Mouse (Mus musculus) MEL (cell line): ENCODE results near the gene 1700016K19Rik. TPM values are rescaled to one million over a fixed set of nuclear protein-coding genes. Genes with fewer than 3 reads are reported as not detected.
A peak's percentile ranks its signal among the peaks of the same experiment; 100 is the strongest.

Experiments used
- DNase-seq: peaks from one replicate; pipeline ENCODE4 v3.0.0; 2011; ENCODE audit warnings: low read depth, low spot score
- H3K27ac ChIP-seq: 2 replicates; pipeline ENCODE4 v1.5.1; 2012; ENCODE audit warnings: low read depth, mild to moderate bottlenecking, control low read depth, low read length, moderate library complexity; ENCODE audit not compliant: control insufficient read depth
- H3K27me3 ChIP-seq, 2 experiments: fragments of 150-350 bp in 1 of 2; sonication (generic) in 1 of 2; 2 replicates each; pipeline ENCODE4 v1.6.1; 2012; ENCODE audit warnings: low read length in 2 of 2, mild to moderate bottlenecking in 2 of 2, improper control_type of control experiment in 1 of 2, moderate library complexity in 1 of 2; ENCODE audit not compliant: insufficient read depth in 2 of 2, control insufficient read depth in 1 of 2
- H3K36me3 ChIP-seq, 2 experiments: 2 replicates each; pipeline ENCODE4 v1.6.1; 2012 to 2014; ENCODE audit warnings: low read length in 2 of 2, improper control_type of control experiment in 1 of 2, inconsistent platforms in 1 of 2, mild to moderate bottlenecking in 1 of 2; ENCODE audit not compliant: insufficient read depth in 2 of 2, control insufficient read depth in 1 of 2
- H3K4me1 ChIP-seq, 2 experiments: fragments of 150-350 bp in 1 of 2; sonication (generic) in 1 of 2; 2 replicates each; pipeline ENCODE4 v1.6.1; 2012; ENCODE audit warnings: low read length in 2 of 2, improper control_type of control experiment in 1 of 2, mild to moderate bottlenecking in 1 of 2; ENCODE audit not compliant: insufficient read depth in 2 of 2, control insufficient read depth in 1 of 2
- H3K4me3 ChIP-seq, 2 experiments: fragments of 150-350 bp in 1 of 2; sonication (generic) in 1 of 2; 2 replicates each; pipeline ENCODE4 v1.5.1; 2012; ENCODE audit warnings: low read depth in 2 of 2, low read length in 2 of 2, mild to moderate bottlenecking in 2 of 2, moderate library complexity in 2 of 2, control low read depth in 1 of 2, improper control_type of control experiment in 1 of 2; ENCODE audit not compliant: control insufficient read depth in 1 of 2, insufficient read depth in 1 of 2
- H3K79me2 ChIP-seq: 2 replicates; pipeline ENCODE4 v1.6.1; 2012; ENCODE audit warnings: mild to moderate bottlenecking, low read length, moderate library complexity; ENCODE audit not compliant: control insufficient read depth, poor library complexity, insufficient read depth
- H3K9ac ChIP-seq: 2 replicates; pipeline ENCODE4 v1.6.1; 2012; ENCODE audit warnings: low read depth, mild to moderate bottlenecking, control low read depth, low read length, moderate library complexity; ENCODE audit not compliant: control insufficient read depth, poor library complexity, severe bottlenecking
- H3K9me3 ChIP-seq: fragments of 150-350 bp; sonication (generic); replicated peaks from 2 replicates; pipeline ENCODE4 v1.6.1; 2012; ENCODE audit warnings: mild to moderate bottlenecking, low read length, improper control_type of control experiment, moderate library complexity; ENCODE audit not compliant: insufficient read depth
- ELF1 ChIP-seq: IDR thresholded peaks from 2 replicates; pipeline ENCODE4 v1.6.1; 2014; ENCODE audit warnings: low read depth, mild to moderate bottlenecking, inconsistent platforms, low read length, improper control_type of control experiment, moderate library complexity
- ETS1 ChIP-seq: IDR thresholded peaks from 2 replicates; pipeline ENCODE4 v1.6.1; 2012; ENCODE audit warnings: low read depth, mild to moderate bottlenecking, inconsistent platforms, low read length, improper control_type of control experiment, moderate library complexity
- GABPA ChIP-seq: IDR thresholded peaks from 2 replicates; pipeline ENCODE4 v1.6.1; 2012; ENCODE audit warnings: low read depth, mild to moderate bottlenecking, inconsistent platforms, low read length, improper control_type of control experiment, moderate library complexity
- GATA1 ChIP-seq: IDR thresholded peaks from 2 replicates; pipeline ENCODE4 v1.6.1; 2011; ENCODE audit warnings: low read depth, low read length, improper control_type of control experiment
- JUND ChIP-seq: IDR thresholded peaks from 2 replicates; pipeline ENCODE4 v1.6.1; 2011; ENCODE audit warnings: low read depth, mild to moderate bottlenecking, improper control_type of control experiment, low read length
- MAX ChIP-seq: IDR thresholded peaks from 2 replicates; pipeline ENCODE4 v1.6.1; 2011; ENCODE audit warnings: low read length, improper control_type of control experiment
- MXI1 ChIP-seq: IDR thresholded peaks from 2 replicates; pipeline ENCODE4 v1.6.1; 2011; ENCODE audit warnings: mild to moderate bottlenecking, low read depth, low read length, improper control_type of control experiment
- NELFE ChIP-seq: IDR thresholded peaks from 2 replicates; pipeline ENCODE4 v1.6.1; 2011; ENCODE audit warnings: low read depth, low read length, improper control_type of control experiment
- NRF1 ChIP-seq: IDR thresholded peaks from 2 replicates; pipeline ENCODE4 v1.6.1; 2014; ENCODE audit warnings: low read depth, mild to moderate bottlenecking, inconsistent platforms, low read length, improper control_type of control experiment, moderate library complexity; ENCODE audit not compliant: poor library complexity, insufficient read depth, severe bottlenecking
- POLR2AphosphoS5 ChIP-seq: IDR thresholded peaks from 2 replicates; pipeline ENCODE4 v1.6.1; 2012; ENCODE audit warnings: low read depth, borderline replicate concordance, mild to moderate bottlenecking, inconsistent platforms, low read length, moderate library complexity, mixed read lengths
- RAD21 ChIP-seq: IDR thresholded peaks from 2 replicates; pipeline ENCODE4 v1.6.1; 2011; ENCODE audit warnings: mild to moderate bottlenecking, low read depth, low read length, improper control_type of control experiment
- RCOR1 ChIP-seq: IDR thresholded peaks from 2 replicates; pipeline ENCODE4 v1.6.1; 2012; ENCODE audit warnings: low read depth, mild to moderate bottlenecking, inconsistent platforms, low read length, improper control_type of control experiment
- TAL1 ChIP-seq: IDR thresholded peaks from 2 replicates; pipeline ENCODE4 v1.6.1; 2012; ENCODE audit warnings: mild to moderate bottlenecking, inconsistent platforms, low read length, moderate library complexity, mixed read lengths
- TCF12 ChIP-seq: IDR thresholded peaks from 2 replicates; pipeline ENCODE4 v1.6.1; 2014; ENCODE audit warnings: low read depth, mild to moderate bottlenecking, inconsistent platforms, low read length, improper control_type of control experiment, moderate library complexity
- ZC3H11A ChIP-seq: IDR thresholded peaks from 2 replicates; pipeline ENCODE4 v1.6.1; 2012; ENCODE audit warnings: low read depth, mild to moderate bottlenecking, inconsistent platforms, low read length, improper control_type of control experiment
- polyA plus RNA-seq, 2 experiments: library from polyadenylated mRNA; stranded (reverse) in 1 of 2; unstranded in 1 of 2; fragments of >175 nt in 1 of 2; fragments of >200 nt in 1 of 2; gene quantifications; 2 replicates each; pipeline versions ENCODE4 v1.2.1 to v1.2.4; 2012; ENCODE audit warnings: low replicate concordance in 2 of 2, low read depth in 1 of 2; ENCODE audit not compliant: insufficient read length in 2 of 2, insufficient read depth in 1 of 2, missing spikeins in 1 of 2
- total RNA-seq: library from RNA; depleted of rRNA; stranded (reverse); fragments of 300-350 nt; gene quantifications from 2 replicates; pipeline ENCODE4 v1.2.3, GENCODE M21; 2012

1700016K19Rik gene
- total and polyA plus RNA-seq, 3 experiments = 0.25 TPM; not detected in 2

DNA sequence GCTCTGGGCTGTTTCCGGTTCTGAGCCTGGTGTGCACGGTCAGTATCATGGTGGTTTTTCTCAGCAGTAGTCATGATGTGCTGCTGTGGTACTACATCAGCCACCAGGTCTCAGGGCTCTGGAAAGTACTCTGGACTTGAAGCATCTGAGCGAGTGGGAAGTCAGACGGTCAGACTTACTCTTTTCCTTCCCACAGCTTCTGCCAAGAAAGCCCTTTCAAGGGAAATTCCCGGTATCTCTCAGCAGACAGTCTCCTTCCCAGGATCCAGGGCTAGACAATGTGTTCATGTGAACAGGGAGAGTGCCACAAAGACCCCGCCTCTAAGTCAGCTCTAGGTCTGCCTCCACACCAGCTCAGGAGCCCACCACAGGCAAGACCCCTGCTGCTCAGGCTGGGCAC, 45.7 kb downstream of the 1700016K19Rik start:
- Histone ChIP-seq H3K27ac (no peak overlapping the region), H3K9me3 (no peaks in the 10 kb centered on the region), H3K27me3 (no peaks in the 10 kb centered on the region), H3K4me1 (no peaks in the 10 kb centered on the region), H3K79me2 (no peaks in the 10 kb centered on the region), H3K9ac (no peak overlapping the region), H3K36me3 (no peaks in the 10 kb centered on the region), H3K4me3 (no peak overlapping the region)
- TF ChIP-seq MAX (no peak), POLR2AphosphoS5 (no peak), TAL1 (0 out of 2 replicates have a peak, but pooled peaks have one; percentile 4), GATA1 (no peak), ETS1 (no peak), RAD21 (no peak), ELF1 (no peak), ZC3H11A (no peak)
- DNase-seq = no peak

DNA sequence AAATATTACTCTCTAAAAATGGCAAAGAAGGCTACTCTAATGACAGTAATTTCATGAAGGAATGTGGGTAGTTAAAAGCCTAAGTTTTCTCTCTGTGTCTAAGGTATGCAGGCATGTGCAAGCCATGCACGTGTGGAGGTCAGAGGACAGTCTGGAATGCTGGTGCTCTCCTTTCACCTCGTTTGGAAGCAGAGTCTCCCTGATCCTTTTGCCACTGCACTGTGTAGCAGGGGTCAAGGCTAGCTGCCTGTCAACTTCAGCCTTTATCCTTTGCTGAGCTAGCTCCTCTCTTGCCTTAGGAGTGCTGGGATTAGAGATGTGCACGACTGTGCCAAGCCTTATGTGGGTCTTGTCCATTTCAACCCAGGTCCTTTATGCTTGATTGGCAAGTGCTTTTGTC, 50.8 kb downstream of the 1700016K19Rik start:
- Histone ChIP-seq H3K9me3 (no peaks in the 10 kb centered on the region), H3K4me3 (no peak overlapping the region), H3K27me3 (no peaks in the 10 kb centered on the region), H3K27ac (no peak overlapping the region), H3K9ac (no peak overlapping the region), H3K79me2 (no peaks in the 10 kb centered on the region), H3K4me1 (no peaks in the 10 kb centered on the region), H3K36me3 (no peaks in the 10 kb centered on the region)
- no peak for DNase-seq
- TF ChIP-seq TCF12 (no peak), MXI1 (no peak), JUND (no peak)

DNA sequence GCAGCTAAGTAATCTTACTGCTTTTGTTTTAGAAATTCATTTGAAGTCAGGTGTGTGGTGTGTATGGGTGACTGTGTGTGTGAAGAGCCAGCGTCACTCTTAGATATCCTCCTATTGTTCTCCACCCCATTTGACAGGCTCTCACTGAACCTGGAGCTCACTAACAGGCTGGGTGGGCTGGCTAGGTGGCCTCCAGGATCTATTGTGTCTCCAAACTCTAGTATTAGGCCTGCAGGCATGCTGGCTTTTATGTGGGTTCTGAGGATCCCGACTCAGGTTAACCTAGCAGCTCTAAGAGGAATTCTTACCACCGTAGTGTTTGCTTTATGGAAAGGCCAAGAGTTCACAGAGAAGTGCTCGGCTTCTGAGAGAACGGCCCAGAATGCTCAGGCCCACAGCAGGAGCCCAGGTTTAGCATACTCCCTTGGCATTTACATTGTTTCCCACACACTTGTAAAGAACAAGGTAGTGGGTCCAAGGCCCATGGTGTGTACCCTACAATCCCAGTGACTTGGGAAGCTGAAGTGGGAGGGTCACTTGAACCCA, 51.3 kb downstream of the 1700016K19Rik start:
- DNase-seq = no peak
- TF ChIP-seq GABPA (no peak), RCOR1 (no peak), GATA1 (no peak), NELFE (no peak), TCF12 (no peak), NRF1 (no peak)
- Histone ChIP-seq H3K79me2 (no peaks in the 10 kb centered on the region), H3K4me3 (no peak overlapping the region), H3K9ac (no peak overlapping the region), H3K27ac (no peak overlapping the region), H3K4me1 (no peaks in the 10 kb centered on the region), H3K36me3 (no peaks in the 10 kb centered on the region), H3K9me3 (no peaks in the 10 kb centered on the region), H3K27me3 (no peaks in the 10 kb centered on the region)
